In genomic region chr13:92594481-92594880, GRCm38 (mm10) we compare ENCODE assay signal across 14 mouse cellular contexts. TPM values are rescaled to one million over a fixed set of nuclear protein-coding genes. Genes with fewer than 3 reads are reported as not detected.
DNase-seq lines count a peak whose midpoint lies in the region; ATAC-seq and TF ChIP-seq lines count a peak whose summit lies in the region.
"Had no signal": no experiment of that assay in that cellular context is flagged by ENCODE, and none has a peak within 500 bp of the region (broad histone marks: within the 10 kb centered on the region; RNA-seq: fewer than 3 reads in every experiment).

No protein-coding gene starts in this region.

- H3K4me1 ChIP-seq in heart, embryonic 12.5 days (replicated peaks) = peaks cover 34% of the 10 kb centered on the region
- peaks cover 18% of the 10 kb centered on the region for H3K4me1 ChIP-seq in forebrain, embryonic 14.5 days (ENCODE audit: control insufficient read depth, insufficient read depth, low read length)
- peaks cover 77% of the 10 kb centered on the region for H3K4me1 ChIP-seq in liver, embryonic 13.5 days (replicated peaks)

- intact Hi-C loops in heart, postnatal 14 days (cut with DNase I) = no loop called here

- H3K27me3 ChIP-seq in heart, embryonic 12.5 days (replicated peaks) = no peaks in the 10 kb centered on the region
- H3K27me3 ChIP-seq in forebrain, embryonic 14.5 days (replicated peaks; ENCODE audit: control insufficient read depth, insufficient read depth, low read length) = no peaks in the 10 kb centered on the region
- H3K27me3 ChIP-seq in liver, embryonic 13.5 days = no peaks in the 10 kb centered on the region

- peak overlapping the region; percentile 56 for H3K27ac ChIP-seq in heart, embryonic 12.5 days (ENCODE audit: poor library complexity, severe bottlenecking)
- peak overlapping the region; percentile 49; the same call in 1 of the 2 replicates for H3K27ac ChIP-seq in forebrain, embryonic 14.5 days (ENCODE audit: low read depth, low read length)
- peak overlapping the region; percentile 95 for H3K27ac ChIP-seq in liver, embryonic 13.5 days
- H3K27ac ChIP-seq in layer of hippocampus, adult 2 months = no peak overlapping the region

- H3K4me3 ChIP-seq in heart, embryonic 12.5 days = no peak overlapping the region
- no peak overlapping the region for H3K4me3 ChIP-seq in forebrain, embryonic 14.5 days (ENCODE audit: low read depth, low read length)
- H3K4me3 ChIP-seq in liver, embryonic 13.5 days (replicated peaks) = no peak overlapping the region
- H3K4me3 ChIP-seq in layer of hippocampus, adult 2 months = no peak overlapping the region

- H3K4me2 ChIP-seq in heart, embryonic 12.5 days = no peak overlapping the region
- H3K4me2 ChIP-seq in forebrain, embryonic 14.5 days (ENCODE audit: low read length) = no peak overlapping the region
- peak overlapping the region; percentile 66 for H3K4me2 ChIP-seq in liver, embryonic 13.5 days

- TF ChIP-seq CTCF in layer of hippocampus, adult 2 months (conservative IDR thresholded peaks at IDR 0.05) = no peak

- no peaks in the 10 kb centered on the region for H3K9me3 ChIP-seq in heart, embryonic 12.5 days (replicated peaks)
- no peaks in the 10 kb centered on the region for H3K9me3 ChIP-seq in forebrain, embryonic 14.5 days (replicated peaks; ENCODE audit: control insufficient read depth, low read length)
- no peaks in the 10 kb centered on the region for H3K9me3 ChIP-seq in liver, embryonic 13.5 days (replicated peaks)

- no peak for ATAC-seq in heart, embryonic 12.5 days (ENCODE audit: insufficient number of reproducible peaks, low FRiP score)
- peak; percentile 70 for ATAC-seq in forebrain, embryonic 14.5 days
- no peak for ATAC-seq in liver, embryonic 13.5 days (ENCODE audit: low read depth)

- H3K9ac ChIP-seq in heart, embryonic 12.5 days = no peak overlapping the region
- no peak overlapping the region for H3K9ac ChIP-seq in forebrain, embryonic 14.5 days (ENCODE audit: low read length)
- peak overlapping the region; percentile 56 for H3K9ac ChIP-seq in liver, embryonic 13.5 days

- no peaks in the 10 kb centered on the region for H3K36me3 ChIP-seq in heart, embryonic 12.5 days
- no peaks in the 10 kb centered on the region for H3K36me3 ChIP-seq in forebrain, embryonic 14.5 days (ENCODE audit: control insufficient read depth, insufficient read depth, low read length)
- H3K36me3 ChIP-seq in liver, embryonic 13.5 days = no peaks in the 10 kb centered on the region

- WGBS in heart, embryonic 12.5 days = 61% methylated on average over 6 of the region's 6 CpGs
- WGBS in forebrain, embryonic 14.5 days = 11% methylated on average over 6 of the region's 6 CpGs
- WGBS in liver, embryonic 13.5 days (ENCODE audit: insufficient replicate concordance) = 72% methylated on average over 6 of the region's 6 CpGs

- no peak for DNase-seq in heart, postnatal 14 days
- DNase-seq in MN1 (ENCODE audit: low spot score) = peak; percentile 21
- DNase-seq in forebrain, embryonic 14.5 days (ENCODE audit: low spot score) = peak; percentile 76
- DNase-seq in liver, embryonic 13.5 days = no peak
- DNase-seq in adrenal gland, postnatal 25 days = no peak
- no peak for DNase-seq in gastrocnemius, postnatal 25 days
- no peak for DNase-seq in layer of hippocampus, adult 2 months (ENCODE audit: low spot score in 2 of 2)
- DNase-seq: kidney, adult 2 months; right cerebral cortex, adult 18-20 months had no signal

RNA-seq across cellular contexts. Expression of gene Serinc5, which starts 16.4 kb away (rescaled TPM):
- polyA plus RNA-seq in heart, embryonic 12.5 days (2016; fragmentation: Nextera tagmentation; extraction: Ambion mirVana) = 15.2 and 15.4 TPM in 2 replicates
- 10 to 100 TPM; 27.2 to 28.4 TPM for total RNA-seq in heart, postnatal 14 days (2021)
- 13.7 and 15.5 TPM in 2 replicates for polyA plus RNA-seq in forebrain, embryonic 14.5 days (2014; fragmentation: Nextera tagmentation; extraction: Ambion mirVana)
- polyA plus RNA-seq in liver, embryonic 13.5 days (2015; fragmentation: Nextera tagmentation; extraction: Ambion mirVana) = 14.7 and 20.2 TPM in 2 replicates
- 57.9 and 74.2 TPM in 2 replicates for total RNA-seq in adrenal gland, postnatal 25 days (2021)
- total RNA-seq in gastrocnemius, postnatal 25 days (2021) = 1 to 10 TPM; 5.5 to 6.5 TPM
- total RNA-seq in layer of hippocampus, adult 2 months (2021) = 10 to 100 TPM; 67.1 to 72.1 TPM

RNA-seq across cellular contexts. Expression of gene Spz1, which starts 18.5 kb away (rescaled TPM):
- polyA plus RNA-seq in heart, embryonic 12.5 days (2016; fragmentation: Nextera tagmentation; extraction: Ambion mirVana) = not detected in 2 replicates
- not detected for total RNA-seq in heart, postnatal 14 days (2021)
- not detected in 2 replicates for polyA plus RNA-seq in forebrain, embryonic 14.5 days (2014; fragmentation: Nextera tagmentation; extraction: Ambion mirVana)
- not detected in 2 replicates for polyA plus RNA-seq in liver, embryonic 13.5 days (2015; fragmentation: Nextera tagmentation; extraction: Ambion mirVana)
- not detected in 2 replicates for total RNA-seq in adrenal gland, postnatal 25 days (2021)
- not detected for total RNA-seq in gastrocnemius, postnatal 25 days (2021)
- total RNA-seq in layer of hippocampus, adult 2 months (2021) = not detected
- total RNA-seq: common myeloid progenitor, adult 5-6 weeks; granulocyte monocyte progenitor cell, adult 5-6 weeks; left cerebral cortex, adult 8-10 months; megakaryocyte-erythroid progenitor cell, adult 5-6 weeks had no signal

Comparison
In these comparisons a context has a peak if more than half of its experiments do, and no peak if none do; other contexts are left out.
1. DNase-seq: peak in MN1 (single experiment) and forebrain, embryonic 14.5 days (single experiment); none in heart, postnatal 14 days (0 of 2), liver, embryonic 13.5 days (single experiment), adrenal gland, postnatal 25 days (single experiment), gastrocnemius, postnatal 25 days (single experiment) and layer of hippocampus, adult 2 months (0 of 2).